Mouse (Mus musculus): ENCODE measurements around the gene Map2k3. TPM values are rescaled to one million over a fixed set of nuclear protein-coding genes. Genes with fewer than 3 reads are reported as not detected.

Gene Map2k3
- total and polyA plus RNA-seq, 2 experiments from 2014 or later = 22.2 to 23.6 TPM

GRCm38 (mm10) chr11:60953803-60954202, 22.0 kb downstream of the Map2k3 start:
- H3K4me2 ChIP-seq (ENCODE audit: low read depth, low read length) = peak overlapping the region; percentile 40
- H3K27me3 ChIP-seq (ENCODE audit: insufficient read depth, low read length) = no peaks in the 10 kb centered on the region
- peaks cover 18% of the 10 kb centered on the region for H3K36me3 ChIP-seq (ENCODE audit: insufficient read depth, low read length)
- H3K9me3 ChIP-seq (ENCODE audit: low read length) = no peaks in the 10 kb centered on the region
- no peaks in the 10 kb centered on the region for H3K4me1 ChIP-seq (ENCODE audit: insufficient read depth, low read length)
- no peak overlapping the region for H3K27ac ChIP-seq
- ATAC-seq (peak; percentile 97), DNase-seq (ENCODE audit: low spot score) (peak; percentile 98)
- no peak overlapping the region for H3K4me3 ChIP-seq (ENCODE audit: low read length)
- WGBS = 6% methylated on average over 15 of the region's 15 CpGs
- peak; percentile 95 for TF ChIP-seq CTCF (IDR thresholded peaks at IDR 0.05; ENCODE audit: low read depth)
- no peak overlapping the region for H3K9ac ChIP-seq (replicated peaks; ENCODE audit: low read length)

GRCm38 (mm10) chr11:60954255-60955104, 22.6 kb downstream of the Map2k3 start:
- DNase-seq (ENCODE audit: low spot score) = no peak
- no peak overlapping the region for H3K4me3 ChIP-seq (ENCODE audit: low read length)

GRCm38 (mm10) chr11:60955621-60956383, 24.0 kb downstream of the Map2k3 start:
- peaks cover 12% of the 10 kb centered on the region for H3K36me3 ChIP-seq (ENCODE audit: insufficient read depth, low read length)
- no peak for DNase-seq (ENCODE audit: low spot score)
- no peaks in the 10 kb centered on the region for H3K4me1 ChIP-seq (ENCODE audit: insufficient read depth, low read length)
- H3K27me3 ChIP-seq (ENCODE audit: insufficient read depth, low read length) = no peaks in the 10 kb centered on the region
- ATAC-seq = no peak
- no peak overlapping the region for H3K4me3 ChIP-seq (ENCODE audit: low read length)
- H3K9me3 ChIP-seq (ENCODE audit: low read length) = no peaks in the 10 kb centered on the region
- H3K9ac ChIP-seq (replicated peaks; ENCODE audit: low read length) = no peak overlapping the region
- H3K27ac ChIP-seq = no peak overlapping the region
- WGBS = 77% methylated on average over 9 of the region's 9 CpGs
- H3K4me2 ChIP-seq (ENCODE audit: low read depth, low read length) = no peak overlapping the region
- no peak for TF ChIP-seq CTCF (IDR thresholded peaks at IDR 0.05; ENCODE audit: low read depth)

More at GRCm38 (mm10) chr11:60954255-60955104, 22.6 kb downstream of the Map2k3 start:
- no peaks in the 10 kb centered on the region for H3K9me3 ChIP-seq (ENCODE audit: low read length)
- ATAC-seq = peak; percentile 22; the same call in 1 of the 2 replicates
- H3K4me1 ChIP-seq (ENCODE audit: insufficient read depth, low read length) = no peaks in the 10 kb centered on the region
- no peaks in the 10 kb centered on the region for H3K27me3 ChIP-seq (ENCODE audit: insufficient read depth, low read length)
- no peak overlapping the region for H3K9ac ChIP-seq (replicated peaks; ENCODE audit: low read length)
- no peak overlapping the region for H3K27ac ChIP-seq
- no peak for TF ChIP-seq CTCF (IDR thresholded peaks at IDR 0.05; ENCODE audit: low read depth)
- H3K36me3 ChIP-seq (ENCODE audit: insufficient read depth, low read length) = peaks cover 12% of the 10 kb centered on the region
- H3K4me2 ChIP-seq (ENCODE audit: low read depth, low read length) = peak overlapping the region; percentile 40
- 64% methylated on average over 10 of the region's 10 CpGs for WGBS

- no peaks in the 10 kb centered on the region for H3K36me3 ChIP-seq (ENCODE audit: insufficient read depth, low read length)
- ATAC-seq (no peak), DNase-seq (ENCODE audit: low spot score) (no peak)
- 90% methylated on average over 4 of the region's 4 CpGs for WGBS
- H3K9me3 ChIP-seq (ENCODE audit: low read length) = no peaks in the 10 kb centered on the region
- H3K4me2 ChIP-seq (ENCODE audit: low read depth, low read length) = no peak overlapping the region
- H3K9ac ChIP-seq (replicated peaks; ENCODE audit: low read length) = no peak overlapping the region
- TF ChIP-seq CTCF (IDR thresholded peaks at IDR 0.05; ENCODE audit: low read depth) = no peak
- no peak overlapping the region for H3K27ac ChIP-seq
- H3K4me3 ChIP-seq (ENCODE audit: low read length) = no peak overlapping the region
- H3K4me1 ChIP-seq (ENCODE audit: insufficient read depth, low read length) = no peaks in the 10 kb centered on the region
- no peaks in the 10 kb centered on the region for H3K27me3 ChIP-seq (ENCODE audit: insufficient read depth, low read length)
Observed at GRCm38 (mm10) chr11:60958948-60959347, 27.1 kb downstream of the Map2k3 start.

- Histone ChIP-seq H3K4me3 (ENCODE audit: low read length) (no peak overlapping the region), H3K4me2 (ENCODE audit: low read depth, low read length) (no peak overlapping the region), H3K27ac (no peak overlapping the region), H3K36me3 (ENCODE audit: insufficient read depth, low read length) (no peaks in the 10 kb centered on the region), H3K27me3 (ENCODE audit: insufficient read depth, low read length) (no peaks in the 10 kb centered on the region), H3K9me3 (ENCODE audit: low read length) (no peaks in the 10 kb centered on the region), H3K4me1 (ENCODE audit: insufficient read depth, low read length) (no peaks in the 10 kb centered on the region), H3K9ac (replicated peaks; ENCODE audit: low read length) (no peak overlapping the region)
- no peak for TF ChIP-seq CTCF (IDR thresholded peaks at IDR 0.05; ENCODE audit: low read depth)
- no peak for DNase-seq (ENCODE audit: low spot score)
- no peak for ATAC-seq
- WGBS = 53% methylated on average over 1 of the region's 1 CpGs
Observed at GRCm38 (mm10) chr11:60961176-60961575, 29.3 kb downstream of the Map2k3 start.

GRCm38 (mm10) chr11:60962709-60963108, 30.9 kb downstream of the Map2k3 start:
- H3K27me3 ChIP-seq (ENCODE audit: insufficient read depth, low read length) = no peaks in the 10 kb centered on the region
- no peak for DNase-seq (ENCODE audit: low spot score)
- H3K4me3 ChIP-seq (ENCODE audit: low read length) = no peak overlapping the region
- ATAC-seq = no peak
- 65% methylated on average over 5 of the region's 5 CpGs for WGBS
- H3K9me3 ChIP-seq (ENCODE audit: low read length) = no peaks in the 10 kb centered on the region
- no peak overlapping the region for H3K9ac ChIP-seq (replicated peaks; ENCODE audit: low read length)
- no peaks in the 10 kb centered on the region for H3K4me1 ChIP-seq (ENCODE audit: insufficient read depth, low read length)
- TF ChIP-seq CTCF (IDR thresholded peaks at IDR 0.05; ENCODE audit: low read depth) = no peak
- no peak overlapping the region for H3K27ac ChIP-seq
- H3K36me3 ChIP-seq (ENCODE audit: insufficient read depth, low read length) = no peaks in the 10 kb centered on the region
- no peak overlapping the region for H3K4me2 ChIP-seq (ENCODE audit: low read depth, low read length)
